Mouse (Mus musculus) stomach, embryonic 14.5 days (tissue): ENCODE measurements around the gene Ppargc1a. TPM values are rescaled to one million over a fixed set of nuclear protein-coding genes. Genes with fewer than 3 reads are reported as not detected.

Source experiments
- ATAC-seq: fragments of 200-750 bp; cut with Nextera tagmentation; 2 replicates; pipeline ENCODE4 v1.8.0; 2017; ENCODE audit warnings: low read depth, moderate TSS enrichment; ENCODE audit not compliant: insufficient number of reproducible peaks, insufficient read depth, low FRiP score
- H3K27ac ChIP-seq: fragments of 300-500 bp; sonication (generic); 2 replicates; pipeline ENCODE4 v1.5.1; 2014; ENCODE audit warnings: mild to moderate bottlenecking, low read length, moderate library complexity, mixed read lengths
- H3K27me3 ChIP-seq: fragments of 300-500 bp; sonication (generic); 2 replicates; pipeline ENCODE4 v1.6.1; 2014; ENCODE audit warnings: low read length, control low read depth, mixed read lengths; ENCODE audit not compliant: control insufficient read depth, insufficient read depth
- H3K36me3 ChIP-seq: fragments of 300-500 bp; sonication (generic); 2 replicates; pipeline ENCODE4 v1.6.1; 2014; ENCODE audit warnings: mild to moderate bottlenecking, control low read depth, low read length, moderate library complexity, mixed read lengths; ENCODE audit not compliant: control insufficient read depth, insufficient read depth
- H3K4me1 ChIP-seq: fragments of 300-500 bp; sonication (generic); 2 replicates; pipeline ENCODE4 v1.6.1; 2014; ENCODE audit warnings: low read length, control low read depth, mixed read lengths; ENCODE audit not compliant: control insufficient read depth, insufficient read depth
- H3K4me2 ChIP-seq: fragments of 300-500 bp; sonication (generic); replicated peaks from 2 replicates; pipeline ENCODE4 v1.6.1; 2014; ENCODE audit warnings: low read depth, low read length, control low read depth
- H3K4me3 ChIP-seq: fragments of 300-500 bp; sonication (generic); 2 replicates; pipeline ENCODE4 v1.5.1; 2014; ENCODE audit warnings: low read depth, low read length, control low read depth
- H3K9ac ChIP-seq: fragments of 300-500 bp; sonication (generic); replicated peaks from 2 replicates; pipeline ENCODE4 v1.6.1; 2014; ENCODE audit warnings: low read depth, mild to moderate bottlenecking, control low read depth, low read length, moderate library complexity, mixed read lengths
- H3K9me3 ChIP-seq: fragments of 300-500 bp; sonication (generic); 2 replicates; pipeline ENCODE4 v1.6.1; 2016; ENCODE audit warnings: low read depth, low read length, control low read depth; ENCODE audit not compliant: control insufficient read depth
- WGBS: fragments of 180-500 bp; shearing (Covaris S2); extraction: QIAGEN DNeasy Blood & Tissue Kit; methylation state at CpG from one replicate; pipeline ENCODE4 v1.1.7; 2014; 5-methylcytosine and 5-hydroxymethylcytosine counted together
- polyA plus RNA-seq: library from polyadenylated mRNA; unstranded; fragments of >200 nt; fragmentation: Nextera tagmentation; extraction: Ambion mirVana; gene quantifications from 2 replicates; pipeline ENCODE4 v1.2.1, GENCODE M21; 2014

Ppargc1a gene
- polyA plus RNA-seq, 1 experiment from 2014 or later: 6.1 TPM

DNA sequence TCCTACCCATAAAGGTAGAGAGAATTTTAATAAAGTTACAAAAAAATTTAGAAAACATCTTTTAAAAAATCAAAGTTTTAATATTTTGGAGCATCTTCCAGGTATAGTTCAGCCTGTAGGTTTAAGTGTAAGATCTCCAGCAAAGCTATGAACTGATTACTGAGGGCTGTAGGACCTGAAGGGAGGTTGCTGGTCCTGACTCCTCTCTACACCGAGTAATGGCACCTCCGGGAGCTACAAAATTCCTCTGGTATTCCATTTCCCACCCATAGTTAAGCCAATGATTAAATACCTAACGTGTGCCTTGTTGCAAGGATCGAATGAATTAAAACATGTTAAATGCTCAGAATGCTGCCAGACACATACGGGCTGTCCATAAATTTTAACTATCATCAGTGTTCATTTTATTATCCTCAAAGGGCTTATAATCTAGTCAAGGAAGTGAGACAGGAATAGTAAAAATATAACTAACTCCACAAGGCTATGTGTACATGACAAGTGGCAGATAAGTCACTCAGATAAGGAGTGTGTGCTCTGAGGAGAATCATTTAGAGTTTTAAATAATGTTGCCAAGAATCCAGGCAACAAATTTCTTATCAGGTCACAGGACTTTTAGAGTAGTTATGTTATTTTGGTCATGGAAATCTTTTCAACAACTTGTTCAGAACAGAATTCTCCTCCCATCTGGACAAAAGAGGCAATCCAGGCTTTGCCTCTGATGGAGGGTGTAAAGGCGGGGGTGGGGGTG, 49.9 kb downstream of the Ppargc1a start:
- Histone ChIP-seq H3K4me3 (no peak overlapping the region), H3K9ac (no peak overlapping the region), H3K27me3 (no peaks in the 10 kb centered on the region), H3K4me1 (no peaks in the 10 kb centered on the region), H3K27ac (no peak overlapping the region), H3K36me3 (no peaks in the 10 kb centered on the region), H3K9me3 (no peaks in the 10 kb centered on the region), H3K4me2 (no peak overlapping the region)
- 78% methylated on average over 6 of the region's 6 CpGs for WGBS
- ATAC-seq: no peak

DNA sequence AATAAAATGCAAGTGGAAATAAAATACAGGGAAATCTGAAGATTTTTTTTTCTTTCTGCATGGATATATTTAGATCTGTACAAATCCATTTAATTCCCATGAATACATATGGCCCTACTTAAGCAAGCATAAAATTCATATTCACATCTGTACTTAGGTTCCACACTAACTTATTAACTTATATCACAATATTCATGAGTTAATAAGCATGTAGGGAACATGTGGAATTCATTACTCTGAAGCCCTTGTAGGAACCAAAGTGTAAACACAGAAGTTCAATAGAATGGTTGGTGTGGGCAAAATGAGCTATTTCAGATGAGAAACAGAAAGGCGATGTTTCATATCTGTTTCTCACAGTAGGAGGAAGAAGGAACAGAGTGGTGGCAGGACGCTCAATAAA, 62.9 kb downstream of the Ppargc1a start:
- Histone ChIP-seq H3K4me3 (no peak overlapping the region), H3K27ac (no peak overlapping the region), H3K4me2 (no peak overlapping the region), H3K36me3 (no peaks in the 10 kb centered on the region), H3K27me3 (no peaks in the 10 kb centered on the region), H3K9ac (no peak overlapping the region), H3K4me1 (no peaks in the 10 kb centered on the region), H3K9me3 (no peaks in the 10 kb centered on the region)
- 83% methylated on average over 2 of the region's 2 CpGs for WGBS
- no peak for ATAC-seq

DNA sequence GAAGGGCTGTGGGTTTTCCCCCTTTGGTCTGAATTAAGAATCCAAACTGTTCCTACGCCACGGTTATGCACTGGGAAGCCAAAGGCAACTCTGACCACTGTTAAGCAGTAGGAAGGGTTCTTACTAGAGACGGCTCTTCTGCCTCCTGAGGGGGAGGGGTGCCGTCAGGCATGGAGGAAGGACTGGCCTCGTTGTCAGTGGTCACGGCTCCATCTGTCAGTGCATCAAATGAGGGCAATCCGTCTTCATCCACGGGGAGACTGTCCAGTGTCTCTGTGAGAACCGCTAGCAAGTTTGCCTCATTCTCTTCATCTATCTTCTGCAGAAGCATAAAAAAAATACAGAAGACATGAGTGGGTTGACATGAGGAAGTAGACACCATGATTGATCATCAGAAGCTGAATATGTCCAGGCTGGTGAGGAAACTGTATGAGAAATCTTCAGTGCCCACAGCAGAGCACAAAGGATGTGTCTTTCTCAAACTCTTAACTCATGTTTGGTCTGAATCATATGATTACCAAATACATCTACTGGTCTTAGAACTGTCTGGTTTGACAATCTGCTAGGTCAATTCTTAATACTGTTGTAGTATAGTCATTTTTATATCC, 69.5 kb downstream of the Ppargc1a start:
- WGBS: 32% methylated on average over 9 of the region's 9 CpGs
- Histone ChIP-seq H3K9me3 (no peaks in the 10 kb centered on the region), H3K27ac (no peak overlapping the region), H3K4me1 (no peaks in the 10 kb centered on the region), H3K4me3 (no peak overlapping the region), H3K4me2 (no peak overlapping the region), H3K36me3 (no peaks in the 10 kb centered on the region), H3K9ac (no peak overlapping the region), H3K27me3 (no peaks in the 10 kb centered on the region)
- ATAC-seq: no peak

DNA sequence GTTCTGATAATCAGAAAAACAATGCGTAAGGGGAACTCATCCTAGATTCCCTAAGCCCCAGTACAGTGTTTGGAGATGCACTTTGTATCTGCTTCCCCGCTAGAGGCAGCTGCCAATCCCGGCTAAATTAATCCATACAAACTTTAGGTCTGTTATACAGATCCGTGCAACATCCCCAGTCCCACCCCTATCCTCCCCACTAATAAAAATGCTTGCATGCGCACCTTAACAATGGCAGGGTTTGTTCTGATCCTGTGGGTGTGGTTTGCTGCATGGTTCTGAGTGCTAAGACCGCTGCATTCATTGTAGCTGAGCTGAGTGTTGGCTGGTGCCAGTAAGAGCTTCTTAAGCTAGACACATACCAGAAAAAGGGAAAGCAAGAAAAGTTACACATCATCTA, 72.1 kb downstream of the Ppargc1a start:
- 73% methylated on average over 6 of the region's 6 CpGs for WGBS
- no peak for ATAC-seq

DNA sequence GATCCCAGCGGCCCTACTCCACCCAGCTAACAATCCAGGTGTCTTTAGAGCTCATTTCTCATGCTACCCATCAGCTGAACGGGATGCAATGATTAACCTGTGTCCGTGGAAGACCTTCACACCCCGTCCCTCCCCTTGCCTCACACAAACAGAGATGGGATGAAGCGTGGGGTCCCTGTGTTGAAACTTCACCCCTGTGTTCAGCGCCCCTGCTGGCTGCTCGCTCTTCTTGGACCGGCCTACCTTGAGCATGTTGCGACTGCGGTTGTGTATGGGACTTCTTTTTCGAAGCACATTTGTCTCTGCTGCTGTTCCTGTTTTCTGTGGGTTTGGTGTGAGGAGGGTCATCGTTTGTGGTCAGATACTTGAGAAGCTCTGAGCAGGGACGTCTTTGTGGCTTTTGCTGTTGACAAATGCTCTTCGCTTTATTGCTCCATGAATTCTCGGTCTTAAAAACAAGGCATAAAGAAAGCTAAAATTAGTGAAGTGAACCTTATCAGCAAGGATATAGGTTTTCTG, 73.1 kb downstream of the Ppargc1a start:
- Histone ChIP-seq H3K4me3 (no peak overlapping the region), H3K4me1 (no peaks in the 10 kb centered on the region), H3K9me3 (no peaks in the 10 kb centered on the region), H3K4me2 (no peak overlapping the region), H3K27ac (no peak overlapping the region), H3K27me3 (no peaks in the 10 kb centered on the region), H3K36me3 (no peaks in the 10 kb centered on the region), H3K9ac (no peak overlapping the region)
- WGBS: 67% methylated on average over 15 of the region's 15 CpGs
- ATAC-seq: no peak

More for the DNA sequence above, 72.1 kb downstream of the Ppargc1a start:
- Histone ChIP-seq H3K27ac (no peak overlapping the region), H3K9me3 (no peaks in the 10 kb centered on the region), H3K4me1 (no peaks in the 10 kb centered on the region), H3K4me2 (no peak overlapping the region), H3K36me3 (no peaks in the 10 kb centered on the region), H3K9ac (no peak overlapping the region), H3K4me3 (no peak overlapping the region), H3K27me3 (no peaks in the 10 kb centered on the region)

DNA sequence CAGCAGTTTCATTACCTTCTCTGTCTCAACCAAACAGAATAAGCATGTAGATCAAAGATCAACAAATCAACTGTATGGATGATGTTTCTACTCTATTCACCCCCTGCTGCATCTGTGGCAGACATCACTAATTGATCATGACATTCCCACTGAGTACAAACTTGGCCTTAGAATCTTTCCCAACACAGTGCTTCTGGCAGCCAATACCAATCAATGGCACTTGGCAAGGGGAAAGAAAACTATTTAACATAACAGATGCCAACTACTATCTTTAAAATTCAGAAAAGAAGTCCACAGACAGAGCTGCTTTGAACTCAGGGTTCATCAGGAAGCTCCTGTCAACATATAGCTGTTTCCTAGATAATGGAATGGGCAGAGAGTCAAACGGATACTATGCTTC, 83.8 kb downstream of the Ppargc1a start:
- WGBS: 61% methylated on average over 1 of the region's 1 CpGs
- H3K9me3 ChIP-seq: no peaks in the 10 kb centered on the region

DNA sequence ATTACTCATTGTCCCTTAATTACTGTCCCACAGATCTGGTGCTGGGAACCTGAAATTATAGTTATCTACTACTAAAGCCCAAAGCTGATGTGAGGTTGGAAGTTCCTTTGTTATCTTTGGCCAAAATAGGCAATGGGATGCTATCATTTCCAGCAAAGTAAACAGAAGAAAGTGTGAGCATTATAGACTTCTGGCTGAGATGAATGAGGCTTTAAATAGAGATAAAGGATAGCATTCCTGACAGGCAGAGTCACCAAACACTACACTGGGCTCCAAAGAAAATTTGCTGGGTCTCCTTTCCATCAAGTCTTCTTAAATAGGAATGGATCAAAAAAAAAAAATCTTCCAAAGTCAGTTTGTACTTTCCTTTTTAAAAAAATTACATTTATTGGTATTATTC, 87.7 kb downstream of the Ppargc1a start:
- no peak overlapping the region for H3K4me2 ChIP-seq
- no peak for ATAC-seq
- no peak overlapping the region for H3K27ac ChIP-seq
- H3K9ac ChIP-seq: no peak overlapping the region
- no peaks in the 10 kb centered on the region for H3K27me3 ChIP-seq
- no peak overlapping the region for H3K4me3 ChIP-seq
- H3K9me3 ChIP-seq: no peaks in the 10 kb centered on the region
- H3K36me3 ChIP-seq: no peaks in the 10 kb centered on the region
- 0 out of 2 replicates have a peak, but pooled peaks cover 3% of the 10 kb centered on the region for H3K4me1 ChIP-seq

More for the DNA sequence above, 83.8 kb downstream of the Ppargc1a start:
- Histone ChIP-seq H3K4me1 (no peaks in the 10 kb centered on the region), H3K27me3 (no peaks in the 10 kb centered on the region), H3K9ac (no peak overlapping the region), H3K4me2 (no peak overlapping the region), H3K4me3 (no peak overlapping the region), H3K27ac (no peak overlapping the region), H3K36me3 (no peaks in the 10 kb centered on the region)
- no peak for ATAC-seq

DNA sequence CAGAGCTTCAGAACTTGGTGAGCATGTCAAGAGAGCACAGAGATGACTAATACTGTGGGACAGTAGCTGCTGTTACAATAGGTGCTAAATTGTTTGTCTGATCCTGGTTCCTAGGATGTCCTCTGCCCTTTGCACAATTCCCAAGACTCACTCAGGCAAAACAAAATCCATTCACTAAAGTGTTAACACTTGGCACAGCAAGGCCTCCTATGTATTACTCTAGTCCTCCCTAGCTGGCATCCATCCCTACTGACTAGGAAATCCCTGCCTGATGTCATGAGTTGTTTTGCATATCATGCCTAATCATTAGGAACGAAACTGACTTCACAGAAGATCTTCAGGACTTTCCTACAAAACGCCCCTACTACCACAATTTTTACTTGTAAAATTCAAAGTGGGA, 88.1 kb downstream of the Ppargc1a start:
- ATAC-seq: no peak

More for the DNA sequence above, 88.1 kb downstream of the Ppargc1a start:
- H3K4me1 ChIP-seq: 0 out of 2 replicates have a peak, but pooled peaks cover 3% of the 10 kb centered on the region
- no peak overlapping the region for H3K4me3 ChIP-seq
- WGBS: 57% methylated on average over 2 of the region's 2 CpGs
- H3K27ac ChIP-seq: no peak overlapping the region
- no peaks in the 10 kb centered on the region for H3K36me3 ChIP-seq
- H3K9me3 ChIP-seq: no peaks in the 10 kb centered on the region
- H3K4me2 ChIP-seq: no peak overlapping the region
- no peaks in the 10 kb centered on the region for H3K27me3 ChIP-seq
- no peak overlapping the region for H3K9ac ChIP-seq
